Mouse (Mus musculus): ENCODE measurements at regions not wholly inside any gene's neighbourhood (a gene's known extent, or its start where the extent isn't known, plus 50 kb on each side); places are given as distances from the start of the nearest gene placed in this dataset.

GRCm38 (mm10) chr1:48383590-48383989, 1490.9 kb upstream of the Slc39a10 start:
- no peak for DNase-seq

- peak; percentile 87 for DNase-seq
Measured at GRCm38 (mm10) chr1:48380139-48380538, 1487.5 kb upstream of the Slc39a10 start.

DNA sequence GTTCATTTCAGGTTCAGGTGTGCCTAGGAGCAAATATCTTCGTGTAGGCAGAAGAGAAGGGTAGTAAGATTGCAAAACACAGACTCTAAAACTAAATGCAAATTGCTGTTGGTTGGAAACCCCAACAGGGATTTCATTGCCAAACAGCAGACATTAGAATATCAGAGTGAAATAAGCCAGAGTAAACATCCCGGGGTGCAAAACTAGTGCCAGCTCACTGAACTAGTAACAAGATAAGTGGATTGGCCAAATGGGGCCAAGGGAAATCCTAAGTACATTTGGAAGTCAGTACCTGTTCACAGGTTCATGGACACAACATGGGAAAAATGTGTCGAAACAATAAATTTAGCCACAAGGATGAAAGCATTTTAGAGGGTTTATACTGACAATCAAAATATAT, 1458.8 kb upstream of the Slc39a10 start:
- DNase-seq: no peak

DNA sequence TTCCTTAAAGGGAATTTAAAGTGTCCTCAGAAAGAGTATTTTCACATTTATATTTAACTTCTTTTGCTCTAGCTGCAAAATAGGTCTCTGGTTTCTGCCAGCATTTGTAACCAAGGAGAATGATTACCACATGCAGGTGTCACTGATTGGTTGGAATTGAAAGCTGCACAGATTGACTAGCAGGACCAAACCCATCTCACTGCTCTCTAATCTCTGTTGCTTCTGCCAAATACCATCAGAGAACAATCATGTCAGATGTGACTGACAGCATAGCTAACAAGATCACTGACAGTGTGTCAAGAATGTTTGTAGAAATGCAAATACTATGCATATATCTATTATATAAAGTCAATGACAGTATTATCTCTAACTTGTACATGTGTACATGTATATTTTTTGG, 1450.3 kb upstream of the Slc39a10 start:
- DNase-seq: no peak
